9 mouse cellular contexts compared by ENCODE assay signal in the genomic region with DNA sequence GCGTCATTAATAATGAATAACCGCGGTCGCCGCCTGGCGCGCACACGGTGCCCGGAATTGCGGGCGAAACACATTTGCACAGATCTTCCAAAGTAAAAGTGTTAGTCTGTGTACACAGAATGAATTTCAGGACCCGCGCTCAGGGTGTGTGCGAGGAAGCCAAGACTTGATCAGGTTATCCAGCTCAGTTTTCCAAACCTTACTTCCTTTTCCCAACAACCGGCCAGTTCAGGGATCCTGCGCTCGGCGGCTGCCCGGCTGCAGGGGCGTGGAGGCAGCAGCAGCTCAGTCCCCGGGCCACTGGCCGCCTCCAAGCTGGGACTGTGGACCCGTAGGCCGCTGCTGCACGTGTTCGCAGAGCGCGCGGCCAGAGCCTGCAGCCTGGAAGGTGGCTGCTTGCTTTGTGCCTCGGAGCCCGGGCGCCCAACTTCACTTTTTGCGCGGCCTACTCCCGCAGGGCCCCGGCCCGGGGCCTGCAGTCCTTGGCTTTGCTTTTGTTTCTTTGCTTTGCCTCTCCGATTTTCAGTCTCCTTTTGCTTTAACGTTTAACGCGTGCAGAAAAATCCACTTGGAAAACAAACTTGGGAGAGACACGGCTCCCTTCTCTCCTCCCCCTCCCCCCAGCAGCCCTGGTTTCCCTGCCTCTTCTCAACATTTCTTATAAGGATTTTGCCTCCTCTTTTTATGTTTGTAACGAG. TPM values are rescaled to one million over a fixed set of nuclear protein-coding genes. Genes with fewer than 3 reads are reported as not detected.
DNase-seq lines count a peak whose midpoint lies in the region; ATAC-seq and TF ChIP-seq lines count a peak whose summit lies in the region.
"Had no signal": no experiment of that assay in that cellular context is flagged by ENCODE, and none has a peak within 500 bp of the region (broad histone marks: within the 10 kb centered on the region; RNA-seq: fewer than 3 reads in every experiment).

No protein-coding gene starts in this region.

- H3K36me3 ChIP-seq in heart, embryonic 10.5 days, result peaks cover 8% of the 10 kb centered on the region
- peaks cover 16% of the 10 kb centered on the region for H3K36me3 ChIP-seq in midbrain, embryonic 14.5 days (ENCODE audit: control insufficient read depth, insufficient read depth, low read length)

- peak overlapping the region; percentile 78 for H3K4me3 ChIP-seq in heart, embryonic 10.5 days
- H3K4me3 ChIP-seq in midbrain, embryonic 14.5 days (replicated peaks; ENCODE audit: low read depth, low read length), result peak overlapping the region; percentile 67
- H3K4me3 ChIP-seq: myocyte had no signal

- ATAC-seq in midbrain, embryonic 14.5 days (ENCODE audit: low FRiP score, low TSS enrichment), result peak; percentile 22; the same call in 1 of the 2 replicates
- ATAC-seq in megakaryocyte-erythroid progenitor cell, adult 5-6 weeks (replicated peaks; ENCODE audit: low FRiP score, low TSS enrichment, poor library complexity, severe bottlenecking), result no peak

- H3K9me3 ChIP-seq in heart, embryonic 10.5 days, result no peaks in the 10 kb centered on the region
- H3K9me3 ChIP-seq in midbrain, embryonic 14.5 days (ENCODE audit: control insufficient read depth, low read length), result no peaks in the 10 kb centered on the region

- under 1% methylated on average over 43 of the region's 43 CpGs for WGBS in heart, embryonic 10.5 days
- under 1% methylated on average over 43 of the region's 43 CpGs for WGBS in midbrain, embryonic 14.5 days

- DNase-seq in ovary, postnatal 36 days (ENCODE audit: low spot score), result peak; percentile 59
- DNase-seq in ovary, postnatal 14 days (ENCODE audit: low spot score), result no peak
- peak; percentile 83 for DNase-seq in brain, embryonic 14.5 days (ENCODE audit: low read depth)
- DNase-seq in heart, embryonic 10.5 days (ENCODE audit: low spot score), result no peak
- peak; percentile 41 for DNase-seq in kidney, postnatal 14 days
- peak; percentile 80 for DNase-seq in midbrain, embryonic 14.5 days
- no peak for DNase-seq in layer of hippocampus, adult 11-12 months (ENCODE audit: low spot score)

- peaks cover 20% of the 10 kb centered on the region for H3K4me1 ChIP-seq in heart, embryonic 10.5 days
- H3K4me1 ChIP-seq in midbrain, embryonic 14.5 days (ENCODE audit: control insufficient read depth, insufficient read depth, low read length), result peaks cover 29% of the 10 kb centered on the region

- peak overlapping the region; percentile 90 for H3K9ac ChIP-seq in midbrain, embryonic 14.5 days (replicated peaks; ENCODE audit: low read length)

- TF ChIP-seq POLR2A in brain, embryonic 14.5 days (IDR thresholded peaks at IDR 0.05; ENCODE audit: borderline replicate concordance, extremely low read depth, insufficient read depth, insufficient read length, poor library complexity, severe bottlenecking), result no peak

- H3K27me3 ChIP-seq in heart, embryonic 10.5 days (ENCODE audit: insufficient read depth, poor library complexity, severe bottlenecking), result no peaks in the 10 kb centered on the region; the same call in 1 of the 2 replicates
- no peaks in the 10 kb centered on the region for H3K27me3 ChIP-seq in midbrain, embryonic 14.5 days (ENCODE audit: control insufficient read depth, insufficient read depth, low read length)

- H3K27ac ChIP-seq in heart, embryonic 10.5 days, result peak overlapping the region; percentile 92
- peak overlapping the region; percentile 96 for H3K27ac ChIP-seq in midbrain, embryonic 14.5 days (replicated peaks; ENCODE audit: low read depth, low read length)

- H3K4me2 ChIP-seq in midbrain, embryonic 14.5 days (ENCODE audit: low read length), result peak overlapping the region; percentile 99

- no peak for TF ChIP-seq CTCF in brain, embryonic 14.5 days (IDR thresholded peaks at IDR 0.05; ENCODE audit: borderline replicate concordance, extremely low read depth, insufficient read depth, insufficient read length)

RNA-seq across cellular contexts. Expression of a gene that starts 4.0 kb away (rescaled TPM):
- polyA plus RNA-seq in brain, embryonic 14.5 days (2012; rRNA removed), result 70.1 and 88.6 TPM in 2 replicates
- 13.5 and 23.5 TPM in 2 replicates for polyA plus RNA-seq in heart, embryonic 10.5 days (2016; fragmentation: Nextera tagmentation; extraction: Ambion mirVana)
- 117 and 121 TPM in 2 replicates for polyA plus RNA-seq in midbrain, embryonic 14.5 days (2014; fragmentation: Nextera tagmentation; extraction: Ambion mirVana)
- total RNA-seq in megakaryocyte-erythroid progenitor cell, adult 5-6 weeks (2014; fragmentation: Nextera tagmentation), result 194 and 225 TPM in 2 replicates
- 69.3 and 74.2 TPM in 2 replicates for total RNA-seq in megakaryocyte-erythroid progenitor cell, adult 5-6 weeks (2017)
- polyA plus RNA-seq: myocyte had no signal

RNA-seq across cellular contexts. Expression of a gene that starts 7.0 kb away (rescaled TPM):
- polyA plus RNA-seq in brain, embryonic 14.5 days (2012; rRNA removed), result 0.15 and 0.16 TPM in 2 replicates
- polyA plus RNA-seq in heart, embryonic 10.5 days (2016; fragmentation: Nextera tagmentation; extraction: Ambion mirVana), result not detected in 2 replicates
- 0.40 TPM in 1 of 2 replicates, not detected in the other for polyA plus RNA-seq in midbrain, embryonic 14.5 days (2014; fragmentation: Nextera tagmentation; extraction: Ambion mirVana)
- total RNA-seq in megakaryocyte-erythroid progenitor cell, adult 5-6 weeks (2014; fragmentation: Nextera tagmentation), result not detected in 2 replicates
- total RNA-seq in megakaryocyte-erythroid progenitor cell, adult 5-6 weeks (2017), result not detected in 2 replicates
- polyA plus RNA-seq: myocyte had no signal

Comparison
In these comparisons a context has a peak if more than half of its experiments do, and no peak if none do; other contexts are left out.
1. DNase-seq: peak in ovary, postnatal 36 days (single experiment), brain, embryonic 14.5 days (single experiment), kidney, postnatal 14 days (single experiment) and midbrain, embryonic 14.5 days (single experiment); none in ovary, postnatal 14 days (single experiment), heart, embryonic 10.5 days (single experiment) and layer of hippocampus, adult 11-12 months (single experiment).